Mouse (Mus musculus) E14TG2a.4 (cell line): ENCODE results near the gene Cacna1d.

ENCODE experiments used
- H3K27me3 ChIP-seq: 2 replicates; pipeline ENCODE4 v1.6.1; 2014; ENCODE audit warnings: low read length, control low read depth; ENCODE audit not compliant: insufficient read depth
- H3K36me3 ChIP-seq: 2 replicates; pipeline ENCODE4 v1.6.1; 2014; ENCODE audit warnings: low read length, control low read depth; ENCODE audit not compliant: insufficient read depth
- H3K4me1 ChIP-seq: replicated peaks from 2 replicates; pipeline ENCODE4 v1.6.1; 2014; ENCODE audit warnings: low read depth, low read length, control low read depth
- H3K4me3 ChIP-seq: replicated peaks from 2 replicates; pipeline ENCODE4 v1.5.1; 2014; ENCODE audit warnings: mild to moderate bottlenecking, low read length
- H3K9me3 ChIP-seq: 2 replicates; pipeline ENCODE4 v1.6.1; 2014; ENCODE audit warnings: low read length, control low read depth
- CTCF ChIP-seq: conservative IDR thresholded peaks from 2 replicates; pipeline ENCODE4 v1.5.1; 2014; ENCODE audit warnings: low read length
- NANOG ChIP-seq: IDR thresholded peaks from 2 replicates; pipeline ENCODE4 v1.6.1; 2014; ENCODE audit warnings: borderline replicate concordance, low read length, mixed read lengths
- POU5F1 ChIP-seq: IDR thresholded peaks from 2 replicates; pipeline ENCODE4 v1.6.1; 2014; ENCODE audit warnings: low read length, borderline replicate concordance

Cacna1d gene

DNA sequence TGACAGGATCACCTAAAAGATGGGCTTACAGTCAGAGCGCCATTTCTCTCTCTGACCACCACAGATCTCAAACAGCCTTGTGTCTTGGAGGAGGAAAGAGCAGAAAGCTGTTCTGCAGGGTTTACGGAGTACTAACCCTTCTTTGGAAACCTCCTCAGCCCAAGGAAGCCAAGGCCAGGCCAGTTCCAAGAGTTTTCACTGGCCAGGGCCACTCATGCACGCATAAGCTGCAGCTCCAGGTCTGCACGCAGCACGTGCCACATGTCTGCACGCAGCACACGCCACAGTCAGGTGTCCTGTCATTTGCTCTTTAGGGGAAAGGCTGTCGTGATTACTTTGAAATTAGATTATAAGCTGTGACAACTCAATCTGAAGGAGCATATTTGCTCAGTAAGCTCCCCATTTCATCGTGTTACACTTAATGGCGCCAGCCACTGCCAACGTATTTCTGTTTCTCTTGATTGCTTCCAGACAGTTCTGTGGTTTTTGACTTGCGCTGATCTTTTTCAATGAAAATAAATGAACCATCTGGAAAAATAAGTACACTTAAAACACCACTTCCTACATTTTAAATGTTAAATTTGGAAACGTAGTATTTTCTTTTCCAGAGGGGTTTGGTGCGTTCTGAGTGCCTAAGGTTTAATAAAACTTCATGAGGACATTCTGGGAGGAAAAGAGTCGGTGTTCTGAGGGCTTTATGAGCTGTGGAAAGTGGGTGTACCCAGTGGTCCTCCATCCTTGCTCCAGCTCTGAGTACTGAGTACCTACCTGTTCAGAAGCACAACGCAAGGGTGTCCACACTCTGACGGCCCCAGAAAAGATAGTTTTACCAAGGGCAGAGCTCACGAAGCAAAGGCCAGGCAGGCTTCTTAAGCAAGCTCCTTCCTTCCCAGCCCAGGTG is 308.4 kb downstream of the Cacna1d start:
- Histone ChIP-seq H3K36me3 (no peaks in the 10 kb centered on the region), H3K4me3 (no peak overlapping the region), H3K27me3 (no peaks in the 10 kb centered on the region), H3K9me3 (no peaks in the 10 kb centered on the region), H3K4me1 (0 out of 2 replicates have a peak, but pooled peaks cover 4% of the 10 kb centered on the region)
- TF ChIP-seq NANOG: no peak
- TF ChIP-seq CTCF: no peak
- TF ChIP-seq POU5F1: no peak

GRCm38 (mm10) chr14:30178306-30178705 is 312.9 kb downstream of the Cacna1d start:
- Histone ChIP-seq H3K9me3 (peaks cover 18% of the 10 kb centered on the region), H3K27me3 (no peaks in the 10 kb centered on the region), H3K4me1 (0 out of 2 replicates have a peak, but pooled peaks cover 4% of the 10 kb centered on the region), H3K4me3 (no peak overlapping the region), H3K36me3 (no peaks in the 10 kb centered on the region)
- TF ChIP-seq POU5F1 (no peak), CTCF (no peak), NANOG (no peak)

DNA sequence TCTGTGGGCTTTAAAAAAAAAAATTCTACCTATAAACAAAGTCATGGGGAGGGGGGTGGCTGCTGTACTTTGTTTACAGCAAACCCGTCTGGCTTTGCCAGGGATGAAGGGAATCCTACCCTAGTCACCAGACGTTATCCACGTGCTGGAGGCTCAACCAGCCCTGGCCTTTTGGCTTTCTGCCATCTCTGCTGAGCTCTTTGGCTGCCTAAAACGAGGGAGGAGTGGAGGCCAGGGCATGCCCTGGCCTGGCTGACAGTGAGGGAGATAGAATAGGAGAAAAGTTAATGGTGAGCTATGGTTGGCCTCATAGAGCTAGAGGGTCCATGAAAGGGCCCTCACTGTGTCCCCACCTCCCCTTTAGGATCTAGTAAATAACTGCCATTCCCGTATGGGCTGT is 313.4 kb downstream of the Cacna1d start:
- peaks cover 18% of the 10 kb centered on the region for H3K9me3 ChIP-seq
- H3K36me3 ChIP-seq: no peaks in the 10 kb centered on the region
- no peak overlapping the region for H3K4me3 ChIP-seq
- no peak for TF ChIP-seq NANOG
- no peak for TF ChIP-seq CTCF
- TF ChIP-seq POU5F1: no peak
- no peaks in the 10 kb centered on the region for H3K27me3 ChIP-seq
- H3K4me1 ChIP-seq: 0 out of 2 replicates have a peak, but pooled peaks cover 4% of the 10 kb centered on the region

DNA sequence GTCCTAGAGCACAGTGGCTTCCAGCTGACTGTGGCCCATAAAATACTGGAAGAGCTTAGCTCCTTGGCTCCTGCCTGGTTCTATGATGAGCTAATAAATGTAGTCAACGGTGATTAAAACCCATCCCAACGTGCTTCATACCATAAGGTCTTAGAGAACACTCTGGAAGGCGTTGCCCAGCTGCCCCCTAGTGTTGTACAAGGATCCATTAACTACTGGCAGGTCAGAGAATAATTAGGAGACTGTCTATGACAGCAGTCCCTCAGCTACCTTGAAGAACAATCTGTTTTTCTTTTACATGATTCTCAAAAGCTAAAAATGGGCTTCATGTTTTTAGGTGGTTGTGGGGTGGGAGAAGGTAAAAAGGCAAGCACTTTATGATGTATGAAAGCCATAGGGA is 315.9 kb downstream of the Cacna1d start:
- Histone ChIP-seq H3K9me3 (peaks cover 24% of the 10 kb centered on the region), H3K36me3 (no peaks in the 10 kb centered on the region), H3K4me1 (0 out of 2 replicates have a peak, but pooled peaks cover 4% of the 10 kb centered on the region), H3K4me3 (no peak overlapping the region), H3K27me3 (no peaks in the 10 kb centered on the region)
- TF ChIP-seq NANOG (no peak), CTCF (no peak), POU5F1 (no peak)

DNA sequence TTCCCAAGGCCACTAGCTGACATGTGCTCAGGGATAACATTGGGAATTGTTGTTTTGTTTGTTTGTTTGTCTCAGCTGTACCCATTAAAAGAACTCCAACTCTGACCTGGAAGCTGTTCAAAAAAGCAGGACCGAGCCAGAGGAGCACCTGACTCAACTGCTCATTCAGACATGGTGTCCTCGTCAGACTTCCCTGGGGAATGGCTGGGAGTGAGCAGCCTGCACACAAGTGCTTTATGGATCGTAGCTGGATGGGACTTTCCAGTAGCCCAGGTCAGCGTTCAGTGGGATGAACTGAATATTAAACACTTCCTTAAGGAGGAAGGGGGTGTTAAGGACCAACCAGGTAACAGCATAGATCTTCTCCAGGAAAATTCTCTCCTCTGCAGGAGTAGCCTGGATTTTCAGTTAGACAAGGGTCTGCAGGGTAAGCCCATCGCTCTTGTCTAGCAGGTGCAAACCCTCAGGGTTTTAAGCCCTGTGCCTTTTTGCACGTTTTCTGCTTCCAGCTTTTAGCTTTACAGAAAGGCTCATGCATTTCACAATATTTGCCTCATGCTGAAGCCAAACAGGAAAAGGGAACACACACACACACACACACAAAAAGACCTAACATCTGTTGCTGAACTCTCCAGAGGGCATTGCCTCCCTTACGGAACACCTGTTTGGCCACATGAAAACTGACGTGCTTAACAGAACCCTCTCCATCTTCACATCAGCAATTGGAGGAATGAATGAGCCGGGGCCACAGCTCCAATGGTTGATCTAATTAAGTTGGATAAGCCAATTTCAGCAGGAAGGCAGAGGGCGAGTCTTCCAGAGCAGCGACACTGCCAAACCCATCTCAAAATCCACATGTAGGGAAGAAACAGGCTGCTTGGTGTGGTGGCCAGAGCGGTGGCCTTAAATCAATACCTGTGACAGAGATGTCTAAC is 318.2 kb downstream of the Cacna1d start:
- H3K27me3 ChIP-seq: no peaks in the 10 kb centered on the region
- H3K4me1 ChIP-seq: no peaks in the 10 kb centered on the region
- TF ChIP-seq NANOG (no peak), CTCF (no peak), POU5F1 (no peak)
- H3K9me3 ChIP-seq: peaks cover 24% of the 10 kb centered on the region
- no peak overlapping the region for H3K4me3 ChIP-seq
- no peaks in the 10 kb centered on the region for H3K36me3 ChIP-seq

GRCm38 (mm10) chr14:30171593-30171992 is 319.7 kb downstream of the Cacna1d start:
- H3K4me3 ChIP-seq: no peak overlapping the region
- no peak for TF ChIP-seq CTCF
- H3K36me3 ChIP-seq: no peaks in the 10 kb centered on the region
- no peaks in the 10 kb centered on the region for H3K4me1 ChIP-seq
- H3K9me3 ChIP-seq: peaks cover 24% of the 10 kb centered on the region
- no peaks in the 10 kb centered on the region for H3K27me3 ChIP-seq

- TF ChIP-seq POU5F1: no peak
- no peak for TF ChIP-seq CTCF
- no peak for TF ChIP-seq NANOG
- Histone ChIP-seq H3K4me1 (no peaks in the 10 kb centered on the region), H3K27me3 (no peaks in the 10 kb centered on the region), H3K4me3 (no peak overlapping the region), H3K36me3 (no peaks in the 10 kb centered on the region), H3K9me3 (peaks cover 18% of the 10 kb centered on the region)
Measured at GRCm38 (mm10) chr14:30171008-30171407, 320.2 kb downstream of the Cacna1d start.

DNA sequence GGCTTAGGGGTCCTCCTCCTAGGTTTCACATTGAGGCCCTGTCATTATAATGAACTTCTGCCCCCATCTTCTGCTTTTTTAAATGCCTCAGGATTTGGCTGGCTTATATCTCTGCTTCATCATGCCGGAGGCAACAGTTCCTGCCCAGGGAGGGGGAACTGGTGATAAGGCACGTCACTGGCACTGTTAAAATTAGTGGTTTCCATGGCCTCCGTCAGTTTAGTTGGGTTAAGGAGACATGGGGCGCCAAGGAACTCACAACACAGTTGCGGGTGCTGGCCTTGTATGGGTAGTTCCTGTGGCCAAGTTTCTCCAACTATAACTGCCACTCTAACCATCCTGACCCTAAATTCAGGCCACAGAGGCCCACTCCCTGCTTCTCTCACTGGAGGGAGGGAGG is 321.8 kb downstream of the Cacna1d start:
- TF ChIP-seq NANOG: no peak
- no peak for TF ChIP-seq POU5F1
- TF ChIP-seq CTCF: no peak
- 0 out of 2 replicates have a peak, but pooled peaks cover 5% of the 10 kb centered on the region for H3K9me3 ChIP-seq
- no peak overlapping the region for H3K4me3 ChIP-seq
- no peaks in the 10 kb centered on the region for H3K36me3 ChIP-seq
- no peaks in the 10 kb centered on the region for H3K4me1 ChIP-seq
- H3K27me3 ChIP-seq: no peaks in the 10 kb centered on the region
